Comparison of ENCODE assay signal across 8 mouse cellular contexts in genomic region chr11:69760160-69760900, GRCm38 (mm10). TPM values are rescaled to one million over a fixed set of nuclear protein-coding genes. Genes with fewer than 3 reads are reported as not detected.
DNase-seq lines count a peak whose midpoint lies in the region; ATAC-seq and TF ChIP-seq lines count a peak whose summit lies in the region.

No protein-coding gene starts in this region.

- TF ChIP-seq CTCF in brain, embryonic 14.5 days (IDR thresholded peaks at IDR 0.05; ENCODE audit: borderline replicate concordance, extremely low read depth, insufficient read depth, insufficient read length): no peak

- peak overlapping the region; percentile 36 to 95; a peak in 3 of 4 replicates for H3K27ac ChIP-seq in heart, embryonic 14.5 days (replicated peaks in 1 of 2; ENCODE audit: control insufficient read depth in 1 of 2, insufficient read depth in 1 of 2, low read depth in 2 of 2, low read length in 2 of 2)
- H3K27ac ChIP-seq in hindbrain, embryonic 10.5 days: peak overlapping the region; percentile 97
- peak overlapping the region; percentile 97 for H3K27ac ChIP-seq in midbrain, embryonic 10.5 days (replicated peaks)

- no peak for DNase-seq in heart, adult 18-20 months
- peak; percentile 12 for DNase-seq in brain, embryonic 14.5 days (ENCODE audit: low read depth)
- no peak for DNase-seq in hindbrain, embryonic 10.5 days (ENCODE audit: low spot score)
- DNase-seq in midbrain, embryonic 10.5 days (ENCODE audit: low spot score): no peak
- no peak for DNase-seq in T-cell, adult 2 months (ENCODE audit: low spot score)
- no peak for DNase-seq in c-Kit-positive CD71-positive TER-119-positive erythroid progenitor cells, embryonic 14.5 days (ENCODE audit: low spot score)
- DNase-seq in layer of hippocampus, adult 9-11 months: no peak

- peak overlapping the region; percentile 81 for H3K4me2 ChIP-seq in heart, embryonic 14.5 days (ENCODE audit: low read length)

- H3K27me3 ChIP-seq in heart, embryonic 14.5 days (ENCODE audit: control insufficient read depth, insufficient read depth, low read length): no peaks in the 10 kb centered on the region
- no peaks in the 10 kb centered on the region for H3K27me3 ChIP-seq in hindbrain, embryonic 10.5 days (ENCODE audit: insufficient read depth, poor library complexity, severe bottlenecking)
- no peaks in the 10 kb centered on the region for H3K27me3 ChIP-seq in midbrain, embryonic 10.5 days (ENCODE audit: low read depth, poor library complexity, severe bottlenecking)

- H3K4me3 ChIP-seq in heart, embryonic 14.5 days (ENCODE audit: control insufficient read depth in 1 of 2, insufficient read depth in 1 of 2, low read depth in 1 of 2, low read length in 2 of 2): peak overlapping the region in 1 of 2 experiments; percentile 51; a peak in 2 of 4 replicates
- peak overlapping the region; percentile 66 for H3K4me3 ChIP-seq in hindbrain, embryonic 10.5 days
- peak overlapping the region; percentile 74 for H3K4me3 ChIP-seq in midbrain, embryonic 10.5 days

- H3K36me3 ChIP-seq in heart, embryonic 14.5 days (ENCODE audit: control insufficient read depth, insufficient read depth, low read length): no peaks in the 10 kb centered on the region
- no peaks in the 10 kb centered on the region for H3K36me3 ChIP-seq in hindbrain, embryonic 10.5 days
- no peaks in the 10 kb centered on the region; the same call in 1 of the 2 replicates for H3K36me3 ChIP-seq in midbrain, embryonic 10.5 days

- peaks cover 7 to 37% of the 10 kb centered on the region in 2 experiments for H3K4me1 ChIP-seq in heart, embryonic 14.5 days (ENCODE audit: control insufficient read depth in 2 of 2, insufficient read depth in 2 of 2, low read length in 2 of 2)
- peaks cover 47% of the 10 kb centered on the region for H3K4me1 ChIP-seq in hindbrain, embryonic 10.5 days (replicated peaks)
- H3K4me1 ChIP-seq in midbrain, embryonic 10.5 days: peaks cover 54% of the 10 kb centered on the region

- peak overlapping the region; percentile 84 for H3K9ac ChIP-seq in heart, embryonic 14.5 days (ENCODE audit: low read length)

- TF ChIP-seq POLR2A in brain, embryonic 14.5 days (IDR thresholded peaks at IDR 0.05; ENCODE audit: borderline replicate concordance, extremely low read depth, insufficient read depth, insufficient read length, poor library complexity, severe bottlenecking): no peak

- WGBS in heart, embryonic 14.5 days: 81% methylated on average over 14 of the region's 14 CpGs
- 81% methylated on average over 14 of the region's 14 CpGs for WGBS in hindbrain, embryonic 10.5 days
- 81% methylated on average over 14 of the region's 14 CpGs for WGBS in midbrain, embryonic 10.5 days

- H3K9me3 ChIP-seq in heart, embryonic 14.5 days (ENCODE audit: control insufficient read depth, low read length): no peaks in the 10 kb centered on the region
- no peaks in the 10 kb centered on the region for H3K9me3 ChIP-seq in hindbrain, embryonic 10.5 days
- no peaks in the 10 kb centered on the region for H3K9me3 ChIP-seq in midbrain, embryonic 10.5 days (replicated peaks)

- no peak for ATAC-seq in heart, embryonic 14.5 days (ENCODE audit: insufficient number of reproducible peaks, insufficient read depth, low FRiP score, low read depth)

RNA-seq across cellular contexts. Expression of gene Slc35g3, which starts 1.4 kb away (rescaled TPM):
- 0.13 TPM in 1 of 2 replicates, not detected in the other for polyA plus RNA-seq in heart, embryonic 14.5 days (2014; fragmentation: Nextera tagmentation; extraction: Ambion mirVana)
- total RNA-seq in heart, adult 18-20 months (2021): not detected
- polyA plus RNA-seq in brain, embryonic 14.5 days (2012; rRNA removed): 0.68 and 1.1 TPM in 2 replicates
- polyA plus RNA-seq in hindbrain, embryonic 10.5 days (2016; fragmentation: Nextera tagmentation; extraction: Ambion mirVana): 0.50 TPM in 1 of 2 replicates, not detected in the other
- 0.09 TPM in 1 of 2 replicates, not detected in the other for polyA plus RNA-seq in midbrain, embryonic 10.5 days (2016; fragmentation: Nextera tagmentation; extraction: Ambion mirVana)

RNA-seq across cellular contexts. Expression of gene Polr2a, which starts 1.9 kb away (rescaled TPM):
- 19.9 and 20.1 TPM in 2 replicates for polyA plus RNA-seq in heart, embryonic 14.5 days (2014; fragmentation: Nextera tagmentation; extraction: Ambion mirVana)
- total RNA-seq in heart, adult 18-20 months (2021): 10 to 100 TPM; 27.4 to 33.4 TPM
- 35.8 and 71.0 TPM in 2 replicates for polyA plus RNA-seq in brain, embryonic 14.5 days (2012; rRNA removed)
- polyA plus RNA-seq in hindbrain, embryonic 10.5 days (2016; fragmentation: Nextera tagmentation; extraction: Ambion mirVana): 31.1 and 37.9 TPM in 2 replicates
- 25.6 and 32.2 TPM in 2 replicates for polyA plus RNA-seq in midbrain, embryonic 10.5 days (2016; fragmentation: Nextera tagmentation; extraction: Ambion mirVana)

RNA-seq across cellular contexts. Expression of gene Zbtb4, which starts 5.4 kb away (rescaled TPM):
- 3.7 TPM in 2 replicates for polyA plus RNA-seq in heart, embryonic 14.5 days (2014; fragmentation: Nextera tagmentation; extraction: Ambion mirVana)
- 10 to 100 TPM; 41.7 to 44.7 TPM for total RNA-seq in heart, adult 18-20 months (2021)
- 10.0 and 12.1 TPM in 2 replicates for polyA plus RNA-seq in brain, embryonic 14.5 days (2012; rRNA removed)
- 0.80 and 1.2 TPM in 2 replicates for polyA plus RNA-seq in hindbrain, embryonic 10.5 days (2016; fragmentation: Nextera tagmentation; extraction: Ambion mirVana)
- polyA plus RNA-seq in midbrain, embryonic 10.5 days (2016; fragmentation: Nextera tagmentation; extraction: Ambion mirVana): 0.64 and 0.91 TPM in 2 replicates

RNA-seq across cellular contexts. Expression of gene Chrnb1, which starts 35.4 kb away (rescaled TPM):
- 5.5 and 5.8 TPM in 2 replicates for polyA plus RNA-seq in heart, embryonic 14.5 days (2014; fragmentation: Nextera tagmentation; extraction: Ambion mirVana)
- 1 to 10 TPM; 2.0 to 4.6 TPM for total RNA-seq in heart, adult 18-20 months (2021)
- polyA plus RNA-seq in brain, embryonic 14.5 days (2012; rRNA removed): 3.0 and 4.2 TPM in 2 replicates
- polyA plus RNA-seq in hindbrain, embryonic 10.5 days (2016; fragmentation: Nextera tagmentation; extraction: Ambion mirVana): 1.6 and 2.2 TPM in 2 replicates
- 1.1 TPM in 2 replicates for polyA plus RNA-seq in midbrain, embryonic 10.5 days (2016; fragmentation: Nextera tagmentation; extraction: Ambion mirVana)

RNA-seq across cellular contexts. Expression of gene Fgf11, which starts 41.3 kb away (rescaled TPM):
- polyA plus RNA-seq in heart, embryonic 14.5 days (2014; fragmentation: Nextera tagmentation; extraction: Ambion mirVana): 2.0 and 2.1 TPM in 2 replicates
- 1 to 10 TPM; 2.6 to 3.0 TPM for total RNA-seq in heart, adult 18-20 months (2021)
- 20.4 and 20.9 TPM in 2 replicates for polyA plus RNA-seq in brain, embryonic 14.5 days (2012; rRNA removed)
- 0.76 and 1.8 TPM in 2 replicates for polyA plus RNA-seq in hindbrain, embryonic 10.5 days (2016; fragmentation: Nextera tagmentation; extraction: Ambion mirVana)
- 1.0 and 1.4 TPM in 2 replicates for polyA plus RNA-seq in midbrain, embryonic 10.5 days (2016; fragmentation: Nextera tagmentation; extraction: Ambion mirVana)
